Mouse (Mus musculus): ENCODE results near the gene Kdm4b.

DNA sequence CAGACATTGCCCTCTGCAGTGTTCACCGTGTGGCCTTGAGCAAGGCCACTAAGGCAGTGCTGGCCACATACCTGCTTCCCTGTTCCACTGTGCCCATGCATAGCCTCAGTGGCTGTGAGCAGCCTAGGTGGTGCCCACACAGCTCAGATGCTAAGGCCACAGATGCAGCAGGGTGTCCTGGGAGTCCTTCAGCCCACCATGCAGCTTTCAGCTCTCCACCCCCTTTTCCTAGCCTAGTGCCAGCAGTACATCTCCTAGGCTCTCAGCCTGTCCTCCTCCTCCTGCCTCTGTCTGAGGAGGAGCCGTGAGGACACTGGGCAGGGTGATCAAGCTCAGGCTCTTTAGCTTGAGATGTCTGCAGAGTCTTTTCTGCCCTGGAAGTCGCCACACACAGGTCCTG lies 44.2 kb downstream of the Kdm4b start:
- no peak for TF ChIP-seq CTCF (IDR thresholded peaks at IDR 0.05; ENCODE audit: low read depth, low read length)
- TF ChIP-seq EP300 (IDR thresholded peaks at IDR 0.05; ENCODE audit: insufficient read depth, low read depth, low read length), result no peak

Data from ES-Bruce4 (cell line).